Mouse (Mus musculus) brain, adult 2 months (tissue): ENCODE results near the gene Tti1.

Experiments used
- DNase-seq: peaks from one replicate; pipeline ENCODE4 v3.0.0; 2011; ENCODE audit warnings: low read depth, low spot score

The Tti1 gene

DNA sequence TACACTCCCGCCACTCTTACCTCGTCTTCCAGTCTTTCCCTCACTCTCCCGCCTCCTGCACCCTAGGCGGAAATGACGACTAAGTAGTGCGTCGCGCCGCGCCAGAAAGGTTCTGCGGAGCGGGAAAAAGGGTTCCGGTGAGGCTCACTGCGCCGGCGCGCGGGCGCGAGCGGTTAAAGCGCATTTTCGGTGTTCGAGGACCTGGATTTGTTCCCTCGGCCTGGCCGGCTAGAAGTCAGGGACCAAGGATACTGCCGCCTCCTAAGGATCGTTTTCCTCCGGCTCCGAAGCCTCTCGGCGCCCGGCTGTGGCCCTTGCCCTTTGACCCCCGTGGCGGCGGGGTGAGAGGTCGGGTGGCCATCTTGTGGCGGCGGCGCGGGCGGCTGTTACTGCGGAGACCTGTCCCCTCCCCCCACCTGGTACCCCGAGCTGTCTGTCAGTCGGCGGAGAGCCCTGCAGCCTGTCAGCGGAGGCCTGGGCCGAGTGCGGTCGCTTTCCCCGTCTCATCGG lies at the start of gene Tti1, which contains the start of gene Rprd1b:
Gene Tti1, minus strand, starts transcription at position 80 of the 510 bp plus-strand sequence.
Gene Rprd1b, plus strand, starts transcription at position 144 of the 510 bp plus-strand sequence.
- peak; percentile 97 for DNase-seq

GRCm38 (mm10) chr2:158077981-158078380 lies 49.7 kb upstream of the Tti1 start:
- no peak for DNase-seq

GRCm38 (mm10) chr2:158076690-158077089 lies 48.5 kb upstream of the Tti1 start:
- no peak for DNase-seq

DNA sequence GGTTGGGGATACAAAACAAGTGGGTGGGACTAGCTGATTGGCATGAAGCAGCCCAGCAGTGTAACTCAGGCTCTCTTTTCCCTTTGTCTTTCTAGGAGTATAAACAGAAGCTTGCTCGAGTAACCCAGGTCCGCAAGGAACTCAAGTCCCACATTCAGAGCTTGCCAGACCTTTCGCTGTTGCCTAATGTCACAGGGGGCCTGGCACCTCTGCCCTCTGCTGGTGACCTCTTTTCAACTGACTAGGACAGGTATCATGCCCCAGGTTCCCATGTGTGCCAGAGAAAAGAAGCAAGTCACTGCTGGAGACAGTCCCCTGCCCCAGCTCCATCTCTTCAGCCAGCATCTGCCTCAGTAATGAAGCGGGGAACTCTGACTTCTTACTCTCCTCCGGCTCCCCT lies 46.6 kb upstream of the Tti1 start:
- DNase-seq = no peak

- no peak for DNase-seq
Measured at GRCm38 (mm10) chr2:158071633-158071995, 43.4 kb upstream of the Tti1 start.

- no peak for DNase-seq
Measured at GRCm38 (mm10) chr2:158070885-158071632, 42.8 kb upstream of the Tti1 start.

DNA sequence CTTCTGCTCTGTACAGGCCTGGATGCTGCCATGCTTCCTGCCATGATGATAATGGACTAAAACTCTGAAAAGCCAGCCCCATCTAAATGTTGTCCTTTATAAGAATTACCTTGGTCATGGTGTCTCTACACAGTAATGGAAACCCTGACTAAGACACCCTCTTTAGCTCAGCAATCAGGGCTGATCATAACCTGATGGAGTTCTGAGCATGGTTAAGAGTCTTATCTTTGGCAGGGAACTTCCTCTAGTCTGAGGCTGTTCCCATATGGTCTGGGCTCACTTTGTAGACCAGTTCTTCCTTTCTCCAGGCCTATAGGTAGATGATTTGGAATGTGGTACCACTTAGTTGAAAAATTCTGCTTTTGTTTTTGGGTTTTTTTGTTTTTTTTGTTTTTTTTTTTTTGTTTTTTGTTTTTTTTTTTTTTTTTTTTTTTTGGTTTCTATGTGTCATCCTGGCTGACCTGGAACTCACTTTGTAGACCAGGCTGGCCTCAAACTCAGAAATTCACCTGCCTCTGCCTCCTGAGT lies 40.3 kb upstream of the Tti1 start:
- DNase-seq = no peak

- DNase-seq = no peak
Measured at GRCm38 (mm10) chr2:158067260-158067824, 39.1 kb upstream of the Tti1 start.

GRCm38 (mm10) chr2:158066456-158066855 lies 38.2 kb upstream of the Tti1 start:
- DNase-seq = no peak

DNA sequence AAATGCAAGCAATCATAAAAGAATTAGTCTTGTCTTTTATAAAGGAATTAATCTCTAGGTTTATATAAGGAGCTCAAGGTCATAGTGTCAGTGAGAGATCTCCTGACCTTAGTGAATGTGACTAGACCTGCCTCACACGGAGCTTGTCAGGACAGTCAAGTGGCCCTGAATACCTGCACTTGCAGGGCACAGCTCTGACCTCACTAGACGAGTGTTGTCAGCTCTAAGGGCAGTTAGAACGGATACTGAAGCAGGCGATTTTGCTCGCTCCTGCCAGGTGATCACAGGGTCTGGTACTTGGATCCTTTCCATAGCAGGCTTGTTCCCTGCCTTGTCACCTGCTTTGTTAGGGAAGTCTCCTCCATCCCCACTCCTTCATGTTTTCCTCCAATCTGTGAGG lies 36.8 kb upstream of the Tti1 start:
- no peak for DNase-seq

- DNase-seq = peak; percentile 72
Measured at GRCm38 (mm10) chr2:158064571-158065048, 36.4 kb upstream of the Tti1 start.

GRCm38 (mm10) chr2:158063036-158063435 lies 34.8 kb upstream of the Tti1 start:
- DNase-seq = no peak

GRCm38 (mm10) chr2:158059666-158060105 lies 31.5 kb upstream of the Tti1 start:
- DNase-seq = no peak

- DNase-seq = peak; percentile 89
Measured at GRCm38 (mm10) chr2:158058534-158058933, 30.3 kb upstream of the Tti1 start.

- peak; percentile 98 for DNase-seq
Measured at GRCm38 (mm10) chr2:158057030-158057429, 28.8 kb upstream of the Tti1 start.

GRCm38 (mm10) chr2:158055383-158055782 lies 27.1 kb upstream of the Tti1 start:
- peak; percentile 30 for DNase-seq

- DNase-seq = no peak
Measured at GRCm38 (mm10) chr2:158054596-158054995, 26.4 kb upstream of the Tti1 start.

DNA sequence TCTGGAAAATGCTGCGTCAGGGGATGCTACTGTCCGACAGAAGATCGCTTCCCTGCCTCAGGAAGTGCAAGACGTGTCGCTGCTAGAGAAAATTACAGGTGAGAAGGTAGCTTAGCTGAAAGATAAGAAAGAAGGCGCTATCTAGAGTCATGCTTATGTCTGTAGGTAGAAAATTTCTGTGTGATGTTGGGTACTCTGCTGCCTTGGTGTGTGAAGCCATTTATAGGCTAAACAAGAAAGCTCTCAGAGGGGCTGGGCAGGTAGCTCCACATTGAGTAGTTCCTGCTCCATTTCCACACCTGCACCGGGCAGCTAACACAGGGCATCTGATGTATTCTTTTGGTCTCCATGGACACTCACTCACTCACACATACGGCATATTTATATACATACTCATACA lies 21.9 kb upstream of the Tti1 start:
- no peak for DNase-seq

DNA sequence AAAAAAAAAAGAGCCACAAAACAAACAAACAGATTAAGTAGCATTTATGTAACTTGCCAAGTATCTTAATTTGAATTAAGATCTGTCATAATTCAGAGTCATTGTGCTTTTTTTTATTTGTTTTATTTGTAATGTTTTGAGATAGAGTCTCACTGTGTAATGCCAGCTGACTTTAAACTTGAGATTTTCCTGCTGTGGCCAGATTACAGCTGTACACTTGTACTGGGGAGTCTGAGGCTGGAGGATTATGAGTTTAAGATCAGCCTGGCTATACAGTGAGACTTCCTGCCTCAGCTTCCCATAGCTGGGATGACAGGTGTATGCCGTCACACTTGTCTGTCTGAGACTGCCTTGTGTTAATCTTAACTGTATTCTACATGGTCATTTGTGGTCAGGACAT lies 20.5 kb upstream of the Tti1 start:
- DNase-seq = no peak

DNA sequence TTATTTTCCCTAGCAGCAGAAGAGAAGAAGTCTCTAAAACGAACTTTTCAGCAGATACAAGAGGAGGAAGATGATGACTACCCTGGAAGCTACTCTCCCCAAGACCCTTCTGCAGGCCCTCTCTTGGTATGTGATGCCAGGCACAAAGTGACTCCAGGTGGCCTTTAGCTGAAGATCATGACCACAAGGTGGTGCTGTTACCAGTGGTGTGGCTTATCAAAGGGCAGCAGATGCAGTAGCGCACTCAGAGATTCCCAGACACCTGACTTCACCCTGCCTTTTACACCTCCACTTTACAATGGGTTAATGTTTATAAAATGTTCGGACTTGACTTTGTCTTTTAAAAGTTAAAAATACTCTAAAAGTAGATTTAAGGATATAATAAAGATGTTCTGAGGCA lies 19.7 kb upstream of the Tti1 start:
- DNase-seq = peak; percentile 77

- DNase-seq = no peak
Measured at GRCm38 (mm10) chr2:158046186-158046585, 18.0 kb upstream of the Tti1 start.

DNA sequence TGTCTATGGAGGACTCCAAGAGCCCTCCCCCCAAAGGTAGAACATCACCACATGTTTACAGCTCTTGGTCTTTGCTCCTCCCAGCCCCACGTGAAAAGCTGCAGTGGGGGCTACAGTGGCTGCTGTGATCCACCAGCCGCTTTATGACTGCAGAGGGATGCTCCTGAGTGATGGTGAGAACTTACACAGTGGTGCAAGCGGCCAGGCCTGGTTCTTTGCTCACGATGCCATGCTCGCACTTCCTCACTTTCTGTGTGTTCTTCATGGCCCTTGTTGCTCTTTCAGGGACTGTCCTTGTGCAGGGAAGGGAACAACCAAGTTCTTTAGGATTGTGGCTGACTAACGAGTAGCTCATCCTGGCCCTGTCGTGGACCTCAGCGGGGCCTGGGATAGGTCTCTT lies 15.3 kb upstream of the Tti1 start:
- no peak for DNase-seq

DNA sequence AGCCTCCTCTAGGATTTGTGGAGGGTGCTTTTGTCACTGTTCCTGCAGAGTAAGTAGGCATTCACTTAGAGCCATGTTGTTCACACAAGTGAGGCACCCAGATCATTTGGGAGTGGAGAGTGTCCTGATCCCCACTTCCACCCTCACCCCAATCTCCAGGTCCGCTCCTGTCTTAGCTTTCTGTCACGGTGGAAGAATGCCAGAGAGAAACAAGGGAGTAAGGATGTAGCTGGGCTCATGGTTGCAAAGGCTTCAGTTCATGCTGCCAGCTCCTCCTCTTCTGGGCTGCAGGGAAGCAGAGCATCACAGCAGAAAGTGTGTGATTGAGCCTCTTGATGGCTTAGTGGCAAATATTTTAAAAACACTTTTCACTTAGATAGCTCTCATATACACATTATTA lies 12.2 kb upstream of the Tti1 start:
- no peak for DNase-seq
